Mouse (Mus musculus) left cerebral cortex, adult 9 months (tissue): ENCODE measurements at regions not wholly inside any gene's neighbourhood (a gene's known extent, or its start where the extent isn't known, plus 50 kb on each side); places are given as distances from the start of the nearest gene placed in this dataset.

ENCODE experiments used
- DNase-seq, 2 experiments: peaks; one replicate each; pipeline ENCODE4 v3.0.0; 2022; ENCODE audit warnings: low spot score in 2 of 2

DNA sequence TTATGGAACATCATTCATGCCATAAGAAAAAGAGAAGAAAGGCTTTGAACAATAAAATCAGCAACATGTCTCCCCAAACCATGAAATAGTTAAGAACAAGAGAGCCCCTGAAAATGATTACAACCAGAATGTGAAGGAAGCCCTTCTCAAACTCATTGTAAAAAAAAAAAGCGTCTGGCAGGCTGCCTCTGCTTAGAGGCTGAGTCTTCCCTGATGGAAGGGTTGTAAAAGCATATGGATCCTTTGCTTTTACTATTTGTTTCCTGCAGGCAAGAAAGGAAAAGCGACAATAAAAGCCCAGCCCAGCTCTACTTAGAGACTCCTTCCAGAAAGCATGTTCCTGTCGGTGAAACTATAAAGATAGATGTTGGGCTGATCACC, 461.2 kb upstream of the Cited2 start:
- DNase-seq, result no peak

DNA sequence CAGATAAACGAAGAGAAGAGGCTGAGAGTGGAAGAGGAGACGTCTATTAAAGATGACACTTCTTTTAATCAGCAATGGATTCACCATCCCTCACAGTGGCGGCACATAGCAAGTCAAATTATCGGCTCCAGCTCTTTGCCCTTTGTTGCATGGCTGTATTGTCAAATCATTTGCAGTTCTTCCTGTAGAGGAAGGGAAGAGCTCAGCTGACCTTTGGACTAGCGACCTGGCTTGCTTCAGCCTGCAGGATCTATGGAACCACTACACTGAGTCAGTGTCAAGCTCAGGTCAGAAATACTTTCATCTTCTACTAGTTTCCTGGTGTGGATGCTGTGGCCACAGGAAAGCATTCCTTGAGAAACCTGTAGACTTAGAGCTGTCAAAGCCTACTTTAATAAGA, 450.4 kb upstream of the Cited2 start:
- no peak for DNase-seq

DNA sequence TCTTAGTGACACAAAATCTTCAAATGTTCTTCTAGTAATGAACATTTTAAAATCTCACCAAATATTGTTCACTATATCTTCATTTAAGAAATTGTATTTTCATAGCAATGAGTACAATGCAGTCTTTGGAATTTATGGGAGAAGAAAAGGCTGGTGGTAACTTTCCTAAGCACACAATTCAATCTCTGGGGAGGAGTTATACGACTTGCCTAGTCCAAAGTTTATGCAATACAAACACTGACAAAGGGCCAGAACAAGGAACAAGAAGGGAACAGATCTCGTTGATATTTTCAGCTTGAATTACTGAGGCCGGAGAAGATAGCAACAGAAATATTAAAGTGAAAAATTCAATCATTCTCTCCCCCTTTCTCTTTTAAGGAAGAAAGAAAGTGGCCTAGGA, 449.2 kb upstream of the Cited2 start:
- no peak for DNase-seq

DNA sequence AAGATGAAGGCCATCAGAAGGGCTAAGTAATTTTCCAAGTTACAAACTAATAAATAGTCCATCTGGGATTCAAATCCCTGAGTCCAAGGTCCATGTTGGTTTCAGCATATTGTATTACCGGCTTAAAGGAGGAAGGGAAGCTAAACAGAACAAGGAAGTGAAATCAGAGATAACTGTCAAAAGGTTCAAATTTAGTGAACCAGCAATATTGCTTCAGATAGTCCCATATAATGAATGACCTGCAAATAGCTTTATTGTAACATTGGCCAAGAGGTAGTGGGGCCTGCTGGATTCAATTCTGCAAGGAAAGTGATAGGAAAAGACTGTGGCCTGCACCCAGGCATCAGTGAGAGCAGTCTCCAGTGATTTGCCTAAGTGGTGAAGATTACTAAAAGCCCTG, 447.8 kb upstream of the Cited2 start:
- DNase-seq, result no peak

DNA sequence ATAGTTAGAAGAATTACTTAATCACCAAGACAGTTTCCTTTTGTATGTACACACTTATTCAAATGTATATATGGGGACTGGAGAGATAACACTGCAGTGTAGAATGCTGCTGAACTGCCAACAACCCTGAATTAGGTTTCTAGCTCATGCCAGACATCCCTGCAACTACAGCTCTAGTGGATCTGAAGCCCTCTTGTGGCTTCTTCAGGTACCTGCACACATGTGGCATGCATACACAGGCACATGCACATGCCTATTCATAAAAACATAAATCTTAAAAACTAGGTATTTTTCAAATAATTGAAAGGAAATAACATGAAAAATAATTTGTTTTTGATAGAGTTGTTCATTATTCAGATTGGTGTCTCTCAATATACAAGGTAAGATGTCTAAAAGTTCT, 445.1 kb upstream of the Cited2 start:
- no peak for DNase-seq

DNA sequence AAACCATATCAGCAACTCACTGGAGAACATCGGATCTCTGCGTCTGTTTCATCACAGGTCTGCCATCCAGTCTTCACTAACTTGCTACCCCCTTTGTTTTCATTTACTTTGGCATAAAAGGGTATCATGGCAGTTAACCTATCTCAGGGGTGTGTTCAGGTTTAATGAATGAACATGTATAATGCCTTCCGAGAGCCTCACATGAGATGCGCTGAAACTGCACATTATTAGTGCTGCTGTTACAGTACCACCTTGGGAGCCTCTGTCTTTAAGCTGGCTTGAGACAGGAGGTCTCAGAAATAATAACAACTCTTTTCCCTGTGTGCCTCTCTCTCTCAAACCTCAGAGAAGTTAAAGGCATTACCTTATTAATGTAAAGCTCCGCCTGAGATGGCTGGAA, 438.2 kb upstream of the Cited2 start:
- no peak for DNase-seq

DNA sequence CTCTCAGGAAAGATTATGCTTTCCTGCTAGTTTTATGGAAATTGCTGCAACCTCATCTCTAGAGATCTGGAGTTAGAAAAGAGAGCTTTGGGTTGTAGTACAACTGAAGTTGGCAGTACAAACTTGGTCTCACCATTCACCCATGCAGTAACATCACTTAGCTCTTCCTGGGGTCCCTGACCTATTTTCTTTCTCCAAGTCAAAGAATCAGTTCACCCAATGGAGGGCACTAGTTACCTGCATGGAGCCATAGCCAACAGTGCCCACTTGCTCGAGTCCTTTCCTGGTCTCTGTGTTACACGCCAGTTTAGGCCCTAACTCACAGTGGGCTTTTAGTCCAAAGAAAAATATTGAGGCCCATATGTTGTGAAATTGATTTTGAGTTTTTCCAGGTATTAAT, 435.9 kb upstream of the Cited2 start:
- no peak for DNase-seq

DNA sequence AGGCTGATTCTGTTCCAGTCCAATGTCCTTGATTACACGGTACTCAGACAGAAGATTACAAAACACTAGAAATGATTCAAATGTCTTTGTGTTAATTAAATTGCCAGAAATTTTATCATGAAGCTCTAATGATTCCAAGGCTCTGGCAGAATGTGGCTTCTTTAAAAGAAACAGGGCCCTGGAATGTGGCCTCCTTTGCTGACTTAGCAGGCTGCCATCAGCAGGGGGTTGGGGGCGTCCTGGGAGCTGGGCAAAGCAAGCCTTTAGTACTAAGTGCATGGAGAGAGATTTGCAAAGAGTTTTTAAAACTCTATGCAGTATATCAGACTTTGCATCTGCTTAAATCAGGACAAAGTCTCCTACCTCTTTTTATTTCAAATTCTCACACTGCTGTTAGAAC, 434.8 kb upstream of the Cited2 start:
- no peak for DNase-seq

DNA sequence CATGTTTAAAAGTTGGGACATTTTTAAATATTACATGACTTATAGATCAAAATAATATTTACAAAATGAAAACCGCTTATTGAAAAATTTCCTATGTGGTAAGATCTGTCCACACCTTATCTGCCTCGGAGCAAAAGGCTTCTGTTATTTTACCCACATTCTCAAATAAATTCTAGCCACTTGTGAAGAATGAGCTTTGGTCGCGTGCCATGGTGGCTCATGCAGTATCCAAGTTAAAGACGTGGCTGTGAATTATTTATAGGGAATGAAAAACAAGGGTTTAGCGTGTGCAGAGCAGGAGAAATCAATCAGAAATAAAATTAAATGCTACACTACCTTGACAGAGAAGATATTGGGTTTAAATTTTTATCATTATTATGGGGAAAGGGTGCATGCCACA, 430.7 kb upstream of the Cited2 start:
- no peak for DNase-seq

DNA sequence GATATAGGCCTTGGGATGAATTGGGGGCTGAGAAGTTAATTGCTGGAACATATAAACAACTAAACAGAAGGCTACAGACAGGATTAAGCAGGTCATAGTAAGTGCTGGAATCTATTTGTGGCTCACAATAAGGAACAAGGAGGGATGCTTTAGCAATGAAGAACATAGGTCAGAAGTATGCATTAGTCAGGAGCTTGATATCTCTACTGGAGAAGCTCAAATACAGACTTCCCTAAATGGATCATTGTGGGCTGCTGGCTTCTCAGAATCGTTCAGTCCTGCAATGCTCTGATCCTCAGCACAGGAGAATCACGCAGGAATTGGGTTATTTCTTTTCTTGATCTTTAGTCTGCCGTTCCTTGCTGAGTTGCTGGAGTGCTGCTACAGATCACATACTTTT, 428.6 kb upstream of the Cited2 start:
- DNase-seq, result no peak

DNA sequence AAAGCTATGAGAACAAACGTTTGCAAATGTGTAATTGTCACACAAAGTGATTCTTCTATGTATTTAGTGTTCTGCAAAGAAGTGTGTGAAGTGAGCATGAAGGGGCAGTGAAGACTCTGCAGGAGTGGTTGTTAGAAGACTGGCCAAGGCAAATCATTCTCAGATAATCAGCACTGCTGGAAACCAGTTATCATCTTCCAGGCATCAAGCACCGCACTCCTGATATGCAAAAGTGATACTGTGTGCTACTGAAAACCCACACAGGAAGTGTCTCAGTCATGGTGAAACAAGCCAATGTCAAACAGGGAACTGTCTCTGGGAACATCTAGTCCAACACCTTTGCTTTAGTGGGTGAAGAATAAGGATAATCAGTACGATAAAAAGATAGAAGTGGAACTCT, 427.9 kb upstream of the Cited2 start:
- no peak for DNase-seq

DNA sequence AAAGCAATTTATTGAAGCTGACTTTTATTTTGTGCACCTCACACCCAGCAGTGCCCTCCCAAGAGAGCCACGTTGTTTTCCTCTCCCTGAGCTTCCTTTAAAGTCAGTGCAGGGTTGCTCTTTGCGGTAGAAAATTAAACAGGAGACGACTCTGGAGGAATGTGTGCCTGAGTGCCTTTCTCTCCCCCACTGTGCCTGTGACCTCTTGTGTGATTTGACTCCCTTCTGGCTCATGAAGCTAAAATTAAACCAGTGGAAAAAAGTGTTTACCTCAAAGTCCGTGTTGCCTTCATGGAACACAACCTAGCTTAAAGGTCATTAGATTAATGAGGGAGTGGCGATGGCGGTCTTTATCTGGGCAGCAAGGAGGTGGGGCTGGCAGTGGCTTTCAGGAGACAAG, 423.4 kb upstream of the Cited2 start:
- DNase-seq, result no peak

DNA sequence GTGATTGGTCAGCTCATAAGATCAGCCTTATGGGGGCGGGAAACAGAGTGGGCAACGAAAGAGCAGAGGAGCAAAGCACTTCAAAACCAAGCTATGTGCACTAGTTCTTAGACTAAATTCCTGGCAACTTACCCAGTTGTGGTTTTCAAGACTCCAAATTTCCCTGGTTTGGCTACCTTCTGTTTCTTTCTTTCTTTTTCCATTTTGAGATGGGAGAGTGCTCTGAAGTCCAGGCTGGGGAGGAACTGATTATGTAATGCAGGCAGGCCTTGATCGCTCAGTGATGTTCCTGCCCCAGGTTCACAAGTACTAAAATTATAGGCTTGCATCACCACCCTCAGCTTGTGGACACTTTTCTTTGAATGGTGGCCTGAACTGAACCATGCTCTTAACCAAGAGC, 396.3 kb upstream of the Cited2 start:
- no peak for DNase-seq

DNA sequence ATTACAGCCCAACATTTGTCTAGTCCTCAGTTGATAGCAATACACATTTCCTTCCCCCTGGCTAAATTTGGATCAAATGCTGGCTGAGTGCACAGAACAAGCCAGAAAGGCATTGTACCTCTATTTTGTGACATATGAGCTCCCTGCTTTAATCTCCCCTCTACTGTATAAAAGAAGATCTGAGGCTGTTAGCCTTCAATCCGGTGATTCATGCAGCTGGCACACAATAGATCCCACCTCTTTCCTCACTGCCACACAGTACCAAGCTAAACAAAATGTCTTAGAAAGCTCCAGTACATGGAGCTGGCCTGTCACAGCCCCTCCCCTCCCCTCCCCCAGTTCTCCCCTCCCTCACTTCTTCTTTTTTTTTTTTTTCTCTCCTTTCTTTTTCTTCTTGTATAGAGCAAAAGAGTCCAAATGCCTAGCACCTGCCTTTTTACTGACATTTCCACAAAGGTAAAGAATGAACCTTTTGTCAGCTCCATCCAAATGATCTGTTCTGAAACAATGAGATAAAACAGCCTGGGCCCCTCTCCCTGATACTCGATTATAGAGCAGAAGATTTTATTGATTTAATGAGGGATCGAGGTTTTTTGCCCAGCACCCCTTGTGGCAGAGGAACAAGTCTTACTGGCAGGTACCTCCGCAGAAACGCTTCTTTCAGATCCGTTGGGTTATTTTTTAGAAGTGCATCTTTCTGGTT, 392.0 kb upstream of the Cited2 start:
- DNase-seq, result peak in 1 of 2 experiments; percentile 21

DNA sequence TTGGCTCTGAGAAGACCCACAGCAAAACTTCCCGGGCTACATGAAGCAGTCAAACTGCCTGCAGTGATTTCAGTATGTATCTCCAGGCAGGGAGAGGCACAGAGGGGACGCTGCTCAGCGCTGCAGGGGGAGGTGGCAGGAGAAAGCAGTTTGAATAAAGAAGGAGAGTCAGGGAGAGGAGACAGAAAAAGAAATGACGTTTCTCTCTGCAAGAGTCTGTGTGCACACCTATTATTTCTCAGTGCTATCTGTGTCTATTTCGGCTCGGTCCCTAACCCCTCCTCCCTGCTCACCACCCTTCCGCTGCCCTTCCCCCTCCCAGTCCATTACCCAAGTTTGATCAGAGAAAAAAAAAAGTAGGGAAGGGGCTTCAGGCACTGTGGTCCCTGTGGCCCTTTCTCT, 391.4 kb upstream of the Cited2 start:
- DNase-seq, result peak; percentile 18 to 39

DNA sequence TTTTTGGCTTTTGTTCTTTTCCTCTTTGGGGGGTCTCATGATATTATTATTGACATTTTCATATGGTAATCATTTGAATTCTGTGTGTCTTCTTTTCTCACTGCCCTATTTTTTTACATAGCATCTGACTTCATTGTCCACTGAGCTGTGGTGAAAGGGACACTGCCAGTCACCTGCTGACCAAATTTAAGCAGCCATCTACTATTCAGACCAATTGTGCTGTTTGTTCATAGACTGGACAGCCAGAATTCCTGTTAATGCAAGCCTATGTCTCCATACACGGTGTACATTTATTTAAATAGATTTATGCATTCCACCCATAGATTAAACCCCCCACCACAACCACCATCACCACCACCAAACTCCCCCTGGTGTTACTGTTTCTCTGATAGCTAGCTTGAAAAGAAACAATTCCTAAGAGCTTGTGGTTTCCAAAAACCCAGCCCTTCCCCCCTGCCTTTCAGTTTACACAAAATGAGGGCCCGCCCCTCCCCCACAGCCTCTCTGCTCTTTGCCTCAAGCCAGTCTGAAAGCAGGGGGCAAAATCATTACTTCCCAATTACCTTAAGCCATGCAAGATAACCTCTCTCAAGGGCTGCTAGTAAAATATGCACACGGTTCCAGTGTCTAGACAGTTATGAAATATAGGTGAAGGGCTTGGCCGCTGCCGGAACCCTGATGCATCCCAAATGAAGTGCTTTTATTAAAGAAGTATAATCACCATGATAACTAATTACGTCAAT, 390.8 kb upstream of the Cited2 start:
- no peak for DNase-seq

DNA sequence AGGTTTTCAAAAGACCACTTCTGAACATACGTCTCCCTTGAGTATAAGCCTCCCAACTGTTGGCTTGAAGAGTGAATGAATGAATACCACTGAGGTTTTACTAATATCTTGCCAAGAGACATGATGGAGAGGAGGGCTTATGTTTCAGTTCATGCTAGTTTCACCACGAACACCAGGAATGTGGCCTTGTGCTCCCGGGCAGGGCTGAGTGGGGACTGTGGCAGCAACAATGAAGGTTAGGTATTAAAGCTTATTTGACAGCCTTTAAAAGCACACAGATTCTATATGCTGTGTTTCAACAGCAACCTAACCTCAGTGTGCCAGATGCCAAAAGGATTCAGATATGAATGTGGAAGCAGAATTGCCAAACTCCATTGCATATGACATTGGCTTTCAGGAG, 390.0 kb upstream of the Cited2 start:
- no peak for DNase-seq

DNA sequence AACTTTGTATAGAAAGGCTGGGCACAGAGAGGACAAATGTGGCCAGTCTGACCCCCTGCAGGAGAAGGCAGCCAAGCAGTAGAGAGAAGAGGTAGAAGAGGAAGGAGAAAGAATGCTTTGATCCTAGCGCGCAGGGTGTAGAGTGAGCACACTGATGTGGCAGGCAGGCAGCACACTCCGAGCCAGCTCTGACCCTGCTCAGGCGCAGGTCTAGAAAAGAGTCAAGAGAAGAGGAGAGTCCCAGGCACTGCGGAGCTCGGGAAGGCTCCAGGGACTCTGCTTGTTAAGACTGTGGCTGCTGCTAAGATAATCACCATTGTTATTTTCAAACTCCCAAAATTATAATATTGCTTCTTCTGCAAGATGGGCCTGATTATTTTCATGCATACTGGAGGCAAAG, 389.3 kb upstream of the Cited2 start:
- no peak for DNase-seq

DNA sequence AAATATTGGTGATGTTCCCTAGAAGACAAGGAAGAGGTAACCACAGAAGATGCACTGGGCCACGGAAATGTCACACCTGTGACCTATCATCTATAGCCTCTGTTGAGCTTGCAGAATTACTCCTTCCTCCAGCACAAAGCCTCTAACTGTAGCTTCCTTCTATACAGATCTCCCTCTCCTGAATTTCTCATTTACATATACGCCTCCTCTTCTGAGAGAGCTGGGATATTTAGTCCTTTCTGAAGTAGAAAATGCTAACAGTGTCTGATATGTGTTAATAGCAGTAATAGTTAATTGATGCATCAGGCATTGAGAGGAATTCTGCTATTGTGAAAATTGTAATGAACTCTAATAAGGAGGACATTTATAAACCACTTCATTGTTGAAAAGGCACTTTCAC, 385.8 kb upstream of the Cited2 start:
- DNase-seq, result no peak

DNA sequence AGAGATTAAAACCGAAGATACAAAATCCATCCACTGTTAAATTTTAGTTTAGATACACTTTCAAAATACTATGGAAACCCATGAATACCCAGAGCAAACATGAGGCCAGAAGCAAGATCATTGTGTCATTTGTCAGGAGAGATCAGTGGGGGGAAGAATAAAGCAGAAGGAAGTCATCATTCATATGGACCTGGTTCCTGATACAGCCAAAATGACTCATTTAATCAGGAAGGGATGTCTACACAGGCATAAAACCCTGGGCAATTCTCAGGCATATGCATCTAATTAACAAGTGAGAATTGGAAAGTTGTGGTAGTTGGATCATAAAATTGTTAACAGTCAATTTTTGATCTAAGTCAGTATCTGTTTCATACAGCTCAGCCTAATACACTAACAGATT, 379.2 kb upstream of the Cited2 start:
- no peak for DNase-seq

DNA sequence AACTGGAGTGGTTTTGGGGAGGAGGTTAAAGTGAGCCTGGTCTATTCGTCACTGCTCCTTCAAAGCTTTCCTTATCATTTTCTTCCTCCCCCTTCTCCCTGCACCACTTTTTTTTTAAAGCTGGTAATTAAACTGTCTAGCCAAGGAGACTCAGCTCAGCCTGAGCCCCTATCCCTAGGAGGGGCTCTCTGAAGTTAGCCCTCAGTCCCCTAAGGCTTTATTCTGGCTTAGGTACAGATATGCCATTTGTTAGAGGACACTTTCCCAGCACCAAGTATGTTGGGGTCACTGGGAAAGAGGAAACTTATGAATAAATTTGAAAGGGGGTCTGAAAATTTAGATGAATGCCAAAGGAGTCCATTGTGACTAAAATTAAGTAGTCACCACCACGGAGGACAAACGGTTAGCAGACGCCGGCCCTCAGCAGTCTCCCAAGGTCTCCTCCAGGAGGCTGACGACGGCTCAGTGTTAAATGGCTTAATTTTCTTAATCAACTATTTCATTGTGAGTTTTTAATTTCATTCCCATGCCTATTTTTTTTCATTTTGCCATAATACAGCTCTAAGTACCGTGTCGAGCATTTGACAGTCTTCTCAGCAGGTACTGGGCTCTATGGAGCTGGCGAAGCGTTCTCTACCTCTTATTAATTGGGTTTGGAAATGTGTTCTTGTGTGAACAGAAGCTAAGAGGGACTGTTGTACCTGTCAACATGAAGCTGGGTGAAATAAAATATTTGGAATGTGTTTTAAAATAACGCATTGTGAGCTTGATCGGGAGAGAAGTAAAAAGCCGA, 370.6 kb upstream of the Cited2 start:
- DNase-seq, result no peak

DNA sequence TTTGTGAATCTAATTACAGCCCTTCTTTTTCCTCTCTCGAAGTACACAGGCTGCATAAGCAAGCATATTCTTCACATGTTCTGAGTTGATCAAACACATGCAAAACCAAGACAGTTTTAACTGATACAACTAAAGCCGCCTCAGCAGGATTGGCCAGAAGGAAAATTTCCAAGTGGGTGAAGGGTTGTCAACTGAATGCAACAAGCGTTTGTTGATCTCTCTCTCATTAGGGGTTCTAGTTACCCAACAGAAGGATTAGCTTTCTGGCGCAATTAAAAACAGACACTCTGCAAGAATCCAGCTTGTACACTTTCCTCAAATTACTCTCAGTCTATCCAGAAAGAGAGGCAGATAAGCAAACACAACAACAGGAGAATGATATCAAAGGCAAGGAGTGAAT, 367.5 kb upstream of the Cited2 start:
- no peak for DNase-seq

DNA sequence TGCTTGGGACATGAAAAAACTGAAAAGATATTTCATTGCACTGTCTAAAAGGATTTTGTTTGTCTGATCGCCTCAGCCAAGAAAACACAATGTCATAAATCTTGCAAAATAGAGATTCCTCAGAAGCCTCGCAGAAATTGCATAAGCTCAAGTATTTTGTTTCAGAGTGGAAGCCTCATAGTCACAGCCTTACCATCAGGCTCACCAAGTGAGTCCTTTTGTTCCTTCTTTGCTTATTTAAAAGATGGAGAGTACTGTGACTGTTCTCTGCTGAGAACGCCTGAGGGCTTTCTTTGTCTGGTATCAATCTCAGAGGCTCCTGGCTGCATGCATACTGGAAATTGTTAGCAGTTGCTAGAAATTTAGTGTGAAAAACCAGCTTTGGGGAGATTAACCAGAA, 367.0 kb upstream of the Cited2 start:
- no peak for DNase-seq
